Mouse (Mus musculus): Measurements from ENCODE around the gene Zfp990.
"Not testable (repeated sequence)": the region's sequence is repeated elsewhere in the genome, so short reads cannot be mapped to it uniquely, and the experiment has no call there.

GRCm38 (mm10) chr4:145510459-145510858, at the start of gene Zfp990:
- TF ChIP-seq CTCF (IDR thresholded peaks at IDR 0.05; ENCODE audit: control insufficient read depth, insufficient read depth, insufficient replicate concordance, low read depth, low read length); POLR2A (IDR thresholded peaks at IDR 0.05; ENCODE audit: control insufficient read depth, low read depth, low read length): not testable (repeated sequence)
